Mouse (Mus musculus): Measurements from ENCODE around the gene Tmem121.

Tmem121 gene

GRCm38 (mm10) chr12:113148381-113149035 is 37.2 kb upstream of the Tmem121 start:
- DNase-seq (ENCODE audit: low read depth, low spot score): no peak

- no peak for DNase-seq (ENCODE audit: low read depth, low spot score)
Observed at GRCm38 (mm10) chr12:113149341-113149740, 36.4 kb upstream of the Tmem121 start.

DNA sequence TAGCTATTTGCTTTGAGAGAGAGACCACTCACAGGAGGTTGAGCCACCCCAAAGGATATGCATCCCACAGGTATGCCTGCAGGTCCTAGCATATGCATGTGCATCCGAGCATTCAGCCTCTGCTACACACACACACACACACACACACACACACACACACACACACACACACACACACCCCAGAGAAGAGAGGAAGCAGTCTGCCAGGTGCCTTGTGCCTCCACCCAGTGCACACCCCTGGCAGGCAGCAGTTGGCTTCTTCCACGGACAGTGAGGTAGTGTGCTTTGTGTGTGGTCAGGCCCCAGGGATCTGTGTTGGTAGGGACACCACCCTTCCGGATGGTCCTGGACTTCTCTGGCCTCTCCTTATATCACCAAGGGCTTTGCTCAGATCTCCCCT is 35.8 kb upstream of the Tmem121 start:
- no peak for DNase-seq (ENCODE audit: low read depth, low spot score)

DNA sequence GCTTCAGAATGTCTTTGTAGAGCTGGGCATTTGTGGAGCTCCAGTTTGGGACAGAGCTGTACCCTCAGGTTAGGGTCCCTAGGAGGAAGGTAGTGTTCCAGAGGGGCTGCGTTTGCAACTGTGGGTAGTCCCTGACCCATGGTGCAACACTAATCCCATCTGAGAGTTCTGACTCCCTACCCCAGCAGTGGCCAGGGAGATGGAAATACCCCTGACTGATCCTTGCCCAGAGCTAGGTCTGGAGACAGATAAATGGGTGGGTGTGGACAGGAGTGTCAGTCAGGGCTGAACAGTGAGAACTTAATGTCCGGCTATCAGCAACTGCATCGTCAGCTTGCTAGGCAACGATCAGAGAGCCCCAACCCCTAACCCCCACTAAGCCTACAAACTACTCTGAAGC is 35.1 kb upstream of the Tmem121 start:
- no peak for DNase-seq (ENCODE audit: low read depth, low spot score)

DNA sequence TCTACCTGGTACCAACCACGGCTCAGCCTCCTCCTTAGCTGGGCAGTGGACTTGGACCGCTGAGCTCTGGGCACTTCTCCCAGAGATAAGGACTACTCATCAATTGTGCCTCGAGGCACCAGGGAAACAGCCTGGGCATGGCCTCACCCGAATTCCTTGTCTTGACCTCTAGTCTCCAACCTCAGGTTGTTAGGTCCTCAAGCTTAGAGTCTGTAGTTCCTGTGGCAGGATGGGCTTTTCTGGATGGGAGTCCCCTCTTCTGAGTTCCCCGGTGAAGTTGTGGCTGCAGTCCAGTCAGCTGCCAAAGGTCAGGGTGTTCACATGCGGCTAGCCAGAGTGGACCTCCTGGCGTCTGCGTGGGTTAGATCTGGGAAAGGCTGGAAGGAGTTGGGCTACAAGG is 34.7 kb upstream of the Tmem121 start:
- DNase-seq (ENCODE audit: low read depth, low spot score): no peak

- DNase-seq (ENCODE audit: low read depth, low spot score): no peak
Observed at GRCm38 (mm10) chr12:113151661-113152271, 34.0 kb upstream of the Tmem121 start.

GRCm38 (mm10) chr12:113152272-113152661 is 33.5 kb upstream of the Tmem121 start:
- no peak for DNase-seq (ENCODE audit: low read depth, low spot score)

DNA sequence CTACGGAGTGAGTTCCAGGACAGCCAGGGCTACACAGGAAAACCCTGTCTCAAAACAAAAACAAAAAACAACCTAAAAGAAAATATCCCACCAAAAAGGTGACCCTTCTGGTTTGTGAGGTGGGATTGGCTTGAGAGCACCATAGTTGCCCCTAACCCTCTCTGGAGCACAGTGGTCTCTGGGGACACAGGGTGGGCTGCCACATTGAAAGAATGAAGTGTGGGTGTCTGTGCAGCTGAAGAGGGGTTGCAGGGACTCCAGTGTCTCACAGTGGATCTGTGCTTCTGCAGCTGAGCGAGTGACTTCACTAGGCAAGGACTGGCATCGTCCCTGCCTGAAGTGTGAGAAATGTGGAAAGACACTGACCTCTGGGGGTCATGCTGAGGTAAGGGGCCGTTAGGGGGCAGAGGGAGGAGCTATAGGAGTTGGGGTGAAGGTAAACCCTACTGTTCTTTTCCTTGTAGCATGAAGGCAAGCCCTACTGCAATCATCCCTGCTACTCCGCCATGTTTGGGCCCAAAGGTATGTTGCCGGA is 32.7 kb upstream of the Tmem121 start:
- no peak for DNase-seq (ENCODE audit: low read depth, low spot score)

DNA sequence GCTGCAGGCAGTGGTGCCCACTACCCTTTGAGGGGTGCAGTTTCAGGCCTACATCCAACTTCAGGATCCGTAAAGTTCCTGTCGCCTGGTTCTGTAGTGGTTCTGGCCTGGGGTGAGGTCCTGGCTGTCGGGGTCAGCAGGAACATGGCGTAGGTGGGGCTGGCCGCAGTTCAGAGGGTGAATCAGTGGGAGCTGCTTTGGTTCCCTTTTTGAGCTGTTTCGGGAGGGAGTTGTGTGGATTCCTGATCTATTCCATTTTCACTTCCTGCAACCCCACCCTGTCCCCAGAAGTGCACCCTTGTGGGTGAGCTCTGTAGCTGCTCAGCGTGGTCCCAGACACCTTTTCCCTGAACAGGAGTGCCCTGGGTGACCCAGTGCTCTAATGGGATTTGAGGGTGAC is 31.8 kb upstream of the Tmem121 start:
- DNase-seq (ENCODE audit: low read depth, low spot score): no peak

DNA sequence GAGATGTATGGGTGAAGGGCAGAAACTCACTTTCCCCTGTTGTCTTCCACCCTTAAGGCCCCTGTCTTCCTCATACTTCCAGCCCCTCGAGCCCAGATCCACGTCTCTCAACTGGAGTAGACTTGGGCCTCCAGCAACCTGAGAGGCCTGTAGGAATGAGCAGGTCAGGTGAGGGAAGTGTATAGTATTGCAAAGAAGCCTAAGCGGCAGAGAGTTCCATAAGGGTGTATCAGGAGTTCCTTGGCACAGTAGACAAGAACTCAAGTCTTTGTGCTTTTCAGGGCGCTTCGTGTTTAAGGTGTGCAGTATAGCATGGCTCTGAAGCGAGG is 31.0 kb upstream of the Tmem121 start:
- no peak for DNase-seq (ENCODE audit: low read depth, low spot score)

DNA sequence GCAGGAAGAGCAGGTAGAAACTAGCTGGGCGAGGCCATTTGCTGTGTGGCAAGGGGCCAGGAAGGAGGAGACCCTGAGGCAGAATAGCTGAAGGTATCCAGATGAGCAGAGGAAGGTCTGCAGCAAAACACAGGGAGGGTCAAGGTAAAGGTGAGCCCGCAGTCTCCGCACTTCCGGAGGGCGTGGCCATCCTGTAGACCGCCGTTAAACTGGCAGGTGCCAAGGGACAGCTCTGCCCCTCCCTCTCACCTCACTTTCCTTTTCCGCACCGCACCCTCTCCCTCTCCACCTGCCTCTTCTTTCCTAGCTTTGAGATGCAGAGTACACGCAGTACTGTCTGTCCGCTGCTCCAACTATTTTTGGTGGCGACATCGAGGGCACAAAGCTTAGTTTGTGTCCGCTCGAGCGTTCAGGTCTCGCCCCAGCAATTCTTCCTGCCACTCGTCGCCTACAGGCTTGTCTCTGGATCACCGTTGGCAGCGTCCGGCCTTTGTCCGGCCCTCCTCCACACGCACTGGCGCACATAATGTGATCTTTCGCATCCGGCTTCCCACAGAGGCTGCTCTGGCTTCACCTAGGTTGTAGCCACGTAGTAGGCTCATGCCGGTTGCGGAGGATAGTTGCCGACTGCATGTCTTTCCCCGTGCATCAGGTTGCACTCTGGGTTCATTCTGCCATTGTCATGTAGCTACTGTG is 30.5 kb upstream of the Tmem121 start:
- no peak for DNase-seq (ENCODE audit: low read depth, low spot score)

- peak; percentile 94 for DNase-seq (ENCODE audit: low read depth, low spot score)
Observed at GRCm38 (mm10) chr12:113155887-113156539, 29.7 kb upstream of the Tmem121 start, which contains the start of gene Tedc1. Gene Tedc1 (plus strand): TSS chr12:113156421.

- DNase-seq (ENCODE audit: low read depth, low spot score): peak; percentile 78
Observed at GRCm38 (mm10) chr12:113156540-113156929, 29.2 kb upstream of the Tmem121 start.

GRCm38 (mm10) chr12:113157002-113157401 is 28.7 kb upstream of the Tmem121 start:
- no peak for DNase-seq (ENCODE audit: low read depth, low spot score)

GRCm38 (mm10) chr12:113157521-113157920 is 28.2 kb upstream of the Tmem121 start:
- no peak for DNase-seq (ENCODE audit: low read depth, low spot score)

GRCm38 (mm10) chr12:113157971-113158370 is 27.8 kb upstream of the Tmem121 start:
- DNase-seq (ENCODE audit: low read depth, low spot score): no peak

DNA sequence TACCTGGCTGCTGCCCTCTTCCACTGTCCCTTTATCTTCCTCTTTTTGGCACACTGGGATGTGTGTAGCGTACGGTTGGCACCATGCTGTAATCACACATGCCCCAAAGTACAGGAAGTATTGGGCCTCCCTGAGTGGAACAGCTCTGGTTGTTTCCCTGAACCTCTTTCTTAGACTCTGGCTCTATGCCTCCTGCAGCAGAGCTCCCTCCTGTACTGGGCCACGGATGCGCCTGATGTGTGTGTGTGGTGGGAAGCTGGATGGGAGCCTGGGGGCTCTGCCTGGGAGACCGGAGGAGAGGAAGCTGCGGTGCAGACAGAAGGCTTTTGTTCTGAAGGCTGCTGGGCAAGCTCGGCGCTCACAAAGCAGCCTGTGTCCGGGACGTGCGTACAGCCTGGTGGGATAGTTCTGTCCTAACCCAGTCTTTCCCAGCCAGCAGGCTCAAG is 22.1 kb upstream of the Tmem121 start:
- DNase-seq (ENCODE audit: low read depth, low spot score): no peak

DNA sequence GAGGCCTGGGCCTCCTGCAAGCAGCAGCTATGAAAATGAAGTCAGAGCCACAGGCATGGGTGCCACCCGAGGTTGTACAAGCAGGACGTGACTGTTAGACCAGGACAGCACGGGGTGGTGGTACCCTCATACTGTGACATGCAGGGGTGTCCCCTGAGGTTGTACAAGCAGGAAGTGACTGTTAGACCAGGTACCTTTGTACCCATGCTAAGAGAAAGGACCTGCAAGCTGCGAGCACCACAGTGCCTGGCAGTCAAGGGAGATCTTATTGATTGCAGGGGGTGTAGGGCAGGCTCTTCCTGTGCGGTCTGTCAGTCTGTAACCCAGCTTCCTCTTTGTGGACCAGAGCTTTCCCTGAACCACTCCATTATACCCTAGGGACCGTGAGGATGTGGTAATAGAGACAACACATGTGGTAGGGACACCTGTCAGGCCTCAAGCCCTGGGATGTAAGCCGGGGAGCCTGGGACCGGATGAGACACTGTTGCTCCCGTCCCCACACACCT is 17.6 kb upstream of the Tmem121 start:
- no peak for DNase-seq (ENCODE audit: low read depth, low spot score)

- no peak for DNase-seq (ENCODE audit: low read depth, low spot score)
Observed at GRCm38 (mm10) chr12:113176960-113177725, 8.6 kb upstream of the Tmem121 start.

- DNase-seq (ENCODE audit: low read depth, low spot score): no peak
Observed at GRCm38 (mm10) chr12:113181020-113181419, 4.7 kb upstream of the Tmem121 start.

DNA sequence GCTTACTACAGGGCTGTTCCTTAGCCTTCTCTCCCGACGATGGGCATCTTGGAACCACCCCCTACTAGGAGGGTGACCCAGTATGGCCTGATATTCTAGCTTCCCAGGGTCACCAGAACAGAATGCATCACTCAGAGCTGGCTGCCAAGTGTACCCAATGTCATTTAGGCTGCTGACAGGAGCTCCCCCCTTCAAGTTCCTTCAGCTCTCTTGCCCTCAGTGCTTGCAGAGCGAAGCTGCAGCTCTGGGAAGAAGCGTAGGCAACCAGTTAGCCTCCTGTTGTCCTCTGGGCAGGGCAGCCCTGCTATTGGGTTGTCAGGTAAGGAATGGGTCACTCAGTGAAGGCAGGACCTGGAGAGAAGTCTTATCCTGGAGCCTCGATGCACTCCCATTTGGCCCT is 785 bp upstream of the Tmem121 start:
- DNase-seq (ENCODE audit: low read depth, low spot score): no peak

Measured in WW6 (cell line).